Mouse (Mus musculus): Measurements from ENCODE around the gene Relb. TPM values are rescaled to one million over a fixed set of nuclear protein-coding genes. Genes with fewer than 3 reads are reported as not detected.

The Relb gene
- polyA plus RNA-seq, 1 experiment from 2014 or later: 6.1 TPM

GRCm38 (mm10) chr7:19565803-19566202 lies 63.4 kb downstream of the Relb start:
- Histone ChIP-seq H3K4me3 (ENCODE audit: low read depth, low read length) (no peak overlapping the region), H3K9ac (ENCODE audit: low read depth, low read length) (no peak overlapping the region), H3K4me2 (ENCODE audit: low read length) (no peak overlapping the region), H3K9me3 (replicated peaks; ENCODE audit: control insufficient read depth, low read length, poor library complexity, severe bottlenecking) (no peaks in the 10 kb centered on the region), H3K27ac (ENCODE audit: low read length) (no peak overlapping the region), H3K27me3 (ENCODE audit: control insufficient read depth, insufficient read depth, low read depth, low read length) (no peaks in the 10 kb centered on the region), H3K36me3 (ENCODE audit: control insufficient read depth, insufficient read depth, low read length) (peaks cover 24% of the 10 kb centered on the region), H3K4me1 (ENCODE audit: control insufficient read depth, insufficient read depth, low read length) (peaks cover 13% of the 10 kb centered on the region)
- WGBS: 97% methylated on average over 2 of the region's 2 CpGs
- ATAC-seq: no peak

- H3K4me1 ChIP-seq (ENCODE audit: control insufficient read depth, insufficient read depth, low read length): peaks cover 26% of the 10 kb centered on the region
- no peak overlapping the region for H3K27ac ChIP-seq (ENCODE audit: low read length)
- H3K4me2 ChIP-seq (ENCODE audit: low read length): no peak overlapping the region
- H3K27me3 ChIP-seq (ENCODE audit: control insufficient read depth, insufficient read depth, low read depth, low read length): no peaks in the 10 kb centered on the region
- H3K36me3 ChIP-seq (ENCODE audit: control insufficient read depth, insufficient read depth, low read length): peaks cover 19% of the 10 kb centered on the region
- WGBS: 94% methylated on average over 4 of the region's 4 CpGs
- ATAC-seq: no peak
- H3K4me3 ChIP-seq (ENCODE audit: low read depth, low read length): no peak overlapping the region
- H3K9me3 ChIP-seq (replicated peaks; ENCODE audit: control insufficient read depth, low read length, poor library complexity, severe bottlenecking): no peaks in the 10 kb centered on the region
- H3K9ac ChIP-seq (ENCODE audit: low read depth, low read length): no peak overlapping the region
Observed at GRCm38 (mm10) chr7:19564455-19564854, 64.8 kb downstream of the Relb start.

GRCm38 (mm10) chr7:19563884-19564283 lies 65.4 kb downstream of the Relb start:
- Histone ChIP-seq H3K4me3 (ENCODE audit: low read depth, low read length) (no peak overlapping the region), H3K27ac (ENCODE audit: low read length) (no peak overlapping the region), H3K9ac (ENCODE audit: low read depth, low read length) (no peak overlapping the region; the same call in 1 of the 2 replicates), H3K27me3 (ENCODE audit: control insufficient read depth, insufficient read depth, low read depth, low read length) (no peaks in the 10 kb centered on the region), H3K36me3 (ENCODE audit: control insufficient read depth, insufficient read depth, low read length) (peaks cover 17% of the 10 kb centered on the region), H3K4me1 (ENCODE audit: control insufficient read depth, insufficient read depth, low read length) (peaks cover 32% of the 10 kb centered on the region), H3K9me3 (replicated peaks; ENCODE audit: control insufficient read depth, low read length, poor library complexity, severe bottlenecking) (no peaks in the 10 kb centered on the region), H3K4me2 (ENCODE audit: low read length) (no peak overlapping the region)
- 93% methylated on average over 3 of the region's 3 CpGs for WGBS
- no peak for ATAC-seq

- H3K9me3 ChIP-seq (replicated peaks; ENCODE audit: control insufficient read depth, low read length, poor library complexity, severe bottlenecking): no peaks in the 10 kb centered on the region
- peak within 1 kb of the TSS; percentile 97 for H3K4me2 ChIP-seq (ENCODE audit: low read length)
- ATAC-seq: peak; percentile 64
- WGBS: 2% methylated on average over 19 of the region's 19 CpGs
- peak within 1 kb of the TSS; percentile 96 for H3K27ac ChIP-seq (ENCODE audit: low read length)
- peak within 1 kb of the TSS; percentile 98 for H3K9ac ChIP-seq (ENCODE audit: low read depth, low read length)
- peak within 1 kb of the TSS; percentile 98 for H3K4me3 ChIP-seq (ENCODE audit: low read depth, low read length)
- peaks cover 17% of the 10 kb centered on the region for H3K36me3 ChIP-seq (ENCODE audit: control insufficient read depth, insufficient read depth, low read length)
- H3K27me3 ChIP-seq (ENCODE audit: control insufficient read depth, insufficient read depth, low read depth, low read length): no peaks in the 10 kb centered on the region
- peaks cover 42% of the 10 kb centered on the region for H3K4me1 ChIP-seq (ENCODE audit: control insufficient read depth, insufficient read depth, low read length)
Observed at GRCm38 (mm10) chr7:19562643-19563410, 66.4 kb downstream of the Relb start, which contains the start of gene Ppp1r37. TSS of gene Ppp1r37 (minus strand) at chr7:19563076.

- Histone ChIP-seq H3K27ac (ENCODE audit: low read length) (peak overlapping the region; percentile 96), H3K9ac (ENCODE audit: low read depth, low read length) (peak overlapping the region; percentile 98), H3K9me3 (replicated peaks; ENCODE audit: control insufficient read depth, low read length, poor library complexity, severe bottlenecking) (no peaks in the 10 kb centered on the region), H3K36me3 (ENCODE audit: control insufficient read depth, insufficient read depth, low read length) (peaks cover 17% of the 10 kb centered on the region), H3K27me3 (ENCODE audit: control insufficient read depth, insufficient read depth, low read depth, low read length) (no peaks in the 10 kb centered on the region), H3K4me3 (ENCODE audit: low read depth, low read length) (peak overlapping the region; percentile 98), H3K4me2 (ENCODE audit: low read length) (peak overlapping the region; percentile 97), H3K4me1 (ENCODE audit: control insufficient read depth, insufficient read depth, low read length) (peaks cover 43% of the 10 kb centered on the region)
- under 1% methylated on average over 91 of the region's 102 CpGs for WGBS
- peak; percentile 82 for ATAC-seq
Observed at GRCm38 (mm10) chr7:19561765-19562642, 67.2 kb downstream of the Relb start.

GRCm38 (mm10) chr7:19561431-19561764 lies 67.8 kb downstream of the Relb start:
- Histone ChIP-seq H3K9ac (ENCODE audit: low read depth, low read length) (peak overlapping the region; percentile 98), H3K27ac (ENCODE audit: low read length) (peak overlapping the region; percentile 96), H3K9me3 (replicated peaks; ENCODE audit: control insufficient read depth, low read length, poor library complexity, severe bottlenecking) (no peaks in the 10 kb centered on the region), H3K4me1 (ENCODE audit: control insufficient read depth, insufficient read depth, low read length) (peaks cover 43% of the 10 kb centered on the region), H3K4me2 (ENCODE audit: low read length) (peak overlapping the region; percentile 97), H3K36me3 (ENCODE audit: control insufficient read depth, insufficient read depth, low read length) (peaks cover 17% of the 10 kb centered on the region), H3K27me3 (ENCODE audit: control insufficient read depth, insufficient read depth, low read depth, low read length) (no peaks in the 10 kb centered on the region), H3K4me3 (ENCODE audit: low read depth, low read length) (peak overlapping the region; percentile 98)
- no peak for ATAC-seq
- WGBS: 2% methylated on average over 11 of the region's 11 CpGs

- Histone ChIP-seq H3K27me3 (ENCODE audit: control insufficient read depth, insufficient read depth, low read depth, low read length) (no peaks in the 10 kb centered on the region), H3K4me2 (ENCODE audit: low read length) (peak overlapping the region; percentile 97), H3K9ac (ENCODE audit: low read depth, low read length) (peak overlapping the region; percentile 98), H3K9me3 (replicated peaks; ENCODE audit: control insufficient read depth, low read length, poor library complexity, severe bottlenecking) (no peaks in the 10 kb centered on the region), H3K36me3 (ENCODE audit: control insufficient read depth, insufficient read depth, low read length) (peaks cover 17% of the 10 kb centered on the region), H3K27ac (ENCODE audit: low read length) (no peak overlapping the region), H3K4me1 (ENCODE audit: control insufficient read depth, insufficient read depth, low read length) (peaks cover 43% of the 10 kb centered on the region), H3K4me3 (ENCODE audit: low read depth, low read length) (peak overlapping the region; percentile 98)
- ATAC-seq: no peak
- 13% methylated on average over 11 of the region's 11 CpGs for WGBS
Observed at GRCm38 (mm10) chr7:19560491-19561260, 68.6 kb downstream of the Relb start.

GRCm38 (mm10) chr7:19558965-19559364 lies 70.3 kb downstream of the Relb start:
- no peak overlapping the region for H3K4me3 ChIP-seq (ENCODE audit: low read depth, low read length)
- ATAC-seq: no peak
- H3K27me3 ChIP-seq (ENCODE audit: control insufficient read depth, insufficient read depth, low read depth, low read length): no peaks in the 10 kb centered on the region
- WGBS: 43% methylated on average over 2 of the region's 2 CpGs
- 0 out of 2 replicates have a peak, but pooled peaks cover under 1% of the 10 kb centered on the region for H3K36me3 ChIP-seq (ENCODE audit: control insufficient read depth, insufficient read depth, low read length)
- H3K9ac ChIP-seq (ENCODE audit: low read depth, low read length): peak overlapping the region; percentile 11; the same call in 1 of the 2 replicates
- no peaks in the 10 kb centered on the region for H3K9me3 ChIP-seq (replicated peaks; ENCODE audit: control insufficient read depth, low read length, poor library complexity, severe bottlenecking)
- peaks cover 43% of the 10 kb centered on the region for H3K4me1 ChIP-seq (ENCODE audit: control insufficient read depth, insufficient read depth, low read length)
- peak overlapping the region; percentile 15 for H3K4me2 ChIP-seq (ENCODE audit: low read length)
- no peak overlapping the region for H3K27ac ChIP-seq (ENCODE audit: low read length)
